Mouse (Mus musculus) T-helper 2 cell (primary cell): ENCODE measurements around the gene Col10a1.
"Not testable (repeated sequence)": the region's sequence is repeated elsewhere in the genome, so short reads cannot be mapped to it uniquely, and the experiment has no call there.

Experiments
- in situ Hi-C: fragments of 300-600 bp; cut with MboI, MseI; formaldehyde crosslinking; loops from one replicate; pipeline ENCODE4 v1.15.1; 2025; ENCODE audit warnings: high pct_unique_total_duplicates

The Col10a1 gene

DNA sequence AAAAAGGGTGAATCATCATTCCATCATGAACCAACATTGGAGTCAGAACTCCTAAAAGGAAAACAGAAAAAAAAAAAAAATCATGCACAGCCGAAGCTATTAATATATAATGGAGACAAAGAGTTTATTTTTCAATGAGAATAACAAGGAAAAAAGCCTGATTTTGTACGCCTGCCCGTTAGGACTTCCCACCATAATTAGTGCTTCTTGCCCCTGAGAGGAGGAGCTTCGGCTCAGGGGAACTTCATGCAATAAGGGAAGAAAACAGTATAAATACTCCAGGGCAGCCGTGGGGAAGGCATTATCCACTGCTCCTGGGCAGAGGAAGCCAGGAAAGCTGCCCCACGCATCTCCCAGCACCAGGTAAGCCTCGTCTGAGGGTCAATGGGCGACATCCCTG, at the start of gene Col10a1:
Col10a1 (plus strand) TSS at position 301 of the 400 bp plus-strand sequence.
- in situ Hi-C loops: no loop called here

DNA sequence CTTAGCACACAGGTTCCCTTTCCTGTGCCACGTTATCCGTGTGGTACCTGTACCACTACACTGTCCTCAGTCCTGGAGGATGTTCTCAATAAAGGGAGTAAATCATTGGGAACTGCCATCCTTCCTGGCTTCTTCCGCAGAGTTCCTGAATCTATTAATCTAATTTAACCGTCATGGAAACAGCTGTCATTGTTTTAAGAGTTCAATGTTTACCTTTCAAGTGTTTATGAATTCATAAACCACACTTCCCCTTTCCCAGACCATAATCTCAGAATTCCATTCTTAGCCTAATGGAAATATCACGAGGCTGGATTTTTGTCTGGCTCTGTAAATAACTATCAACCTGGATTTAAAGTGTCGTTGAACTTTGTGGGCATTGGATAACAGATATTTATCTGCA, 48.8 kb upstream of the Col10a1 start:
- in situ Hi-C loops: no loop called here

DNA sequence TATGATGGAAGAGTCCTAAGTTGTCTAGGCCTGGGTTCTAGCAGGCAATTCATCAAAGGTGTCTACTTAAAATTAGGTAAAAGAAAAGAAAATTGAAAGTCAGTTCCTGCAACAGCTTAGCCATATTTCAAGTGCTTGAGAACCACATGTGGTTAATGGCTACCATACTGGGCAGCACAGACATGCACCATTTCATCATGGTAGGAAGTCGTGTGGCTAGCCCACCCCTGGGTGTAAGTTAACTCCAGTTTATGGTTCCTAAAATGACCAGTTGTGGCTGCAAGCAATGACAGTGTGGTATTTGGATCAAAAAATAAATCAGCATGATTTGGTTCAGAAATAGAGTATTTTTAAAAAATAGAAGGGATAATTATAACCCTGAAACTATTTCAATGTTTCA, 47.9 kb upstream of the Col10a1 start:
- in situ Hi-C loops: no loop called here

DNA sequence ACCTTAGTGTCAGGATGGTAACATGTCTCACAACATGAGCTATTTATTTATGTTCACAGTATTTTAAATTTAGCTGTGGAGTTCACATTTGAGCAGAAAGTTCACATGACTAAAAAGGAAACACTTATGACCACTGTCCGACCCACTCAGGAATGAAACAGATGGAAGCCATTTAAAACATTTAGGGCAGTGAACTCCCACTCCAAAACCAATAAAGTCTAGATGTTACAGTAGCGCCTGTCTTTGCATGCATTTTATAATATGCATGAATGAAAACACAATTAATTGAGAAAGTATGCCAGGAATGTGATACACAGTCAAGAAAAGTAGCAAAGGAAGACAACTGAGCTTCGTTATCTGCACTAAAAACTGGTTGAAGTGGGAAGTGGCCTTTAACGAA, 37.6 kb upstream of the Col10a1 start:
- in situ Hi-C loops: no loop called here

DNA sequence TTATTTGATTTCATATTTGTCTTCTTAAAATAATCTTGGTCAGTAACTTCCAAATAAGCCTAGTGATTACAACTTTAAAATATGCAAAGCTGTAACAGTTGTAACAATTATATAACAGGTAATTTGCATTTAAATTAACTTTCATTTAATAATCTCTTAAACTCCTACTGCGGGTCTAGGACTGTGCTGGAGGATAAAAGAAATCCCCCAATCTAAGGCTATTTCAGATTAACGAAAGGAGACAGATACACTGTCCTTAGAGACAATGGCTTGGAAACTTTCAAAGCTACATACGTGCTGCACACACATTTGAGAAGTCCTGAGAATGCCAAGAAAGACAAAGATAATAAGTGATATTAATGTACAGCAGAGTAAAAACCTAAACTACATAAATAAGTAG, 31.5 kb upstream of the Col10a1 start:
- in situ Hi-C loops: no loop called here

DNA sequence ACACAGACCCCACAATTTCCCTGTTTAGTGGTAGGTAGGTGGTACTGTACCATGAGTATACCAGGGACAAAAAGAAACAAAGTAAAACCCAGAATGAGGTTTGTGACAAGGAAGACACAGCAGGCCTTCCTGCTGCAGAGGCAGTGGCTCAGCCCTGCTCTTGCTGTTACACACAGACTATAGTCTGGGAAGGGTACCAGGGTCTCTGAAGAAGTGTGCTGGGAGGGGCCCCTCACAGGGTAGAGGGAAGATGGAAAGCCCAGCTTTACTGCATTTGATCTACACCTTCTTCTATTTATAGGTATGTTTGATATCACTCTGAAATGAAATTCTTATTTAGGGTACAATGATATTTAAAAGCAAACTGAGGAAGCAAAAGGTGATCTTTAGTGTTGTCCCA, 26.0 kb upstream of the Col10a1 start:
- in situ Hi-C loops: loop anchor here (5.0 kb wide), 1 partner anchor 46 kb away; no protein-coding TSS in a partner anchor

DNA sequence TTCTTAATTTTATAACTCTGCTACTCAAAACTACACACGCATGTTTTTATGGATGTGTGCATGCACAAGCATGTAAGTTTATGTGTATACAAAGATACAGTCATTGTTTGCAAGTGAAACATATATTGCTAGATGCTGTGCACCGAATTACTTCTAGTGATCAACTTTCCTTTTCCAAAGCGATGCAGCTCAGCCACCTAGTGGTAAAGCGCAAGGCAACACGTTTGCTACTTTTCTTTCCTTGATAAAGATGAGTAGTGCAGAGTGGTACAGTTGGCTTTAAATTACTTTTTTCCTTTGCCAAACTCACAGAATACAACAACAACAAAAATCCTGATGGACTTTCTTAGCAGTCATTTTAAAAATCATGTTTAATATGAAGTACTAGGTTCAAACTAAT, 21.6 kb upstream of the Col10a1 start:
- in situ Hi-C loops: no loop called here

DNA sequence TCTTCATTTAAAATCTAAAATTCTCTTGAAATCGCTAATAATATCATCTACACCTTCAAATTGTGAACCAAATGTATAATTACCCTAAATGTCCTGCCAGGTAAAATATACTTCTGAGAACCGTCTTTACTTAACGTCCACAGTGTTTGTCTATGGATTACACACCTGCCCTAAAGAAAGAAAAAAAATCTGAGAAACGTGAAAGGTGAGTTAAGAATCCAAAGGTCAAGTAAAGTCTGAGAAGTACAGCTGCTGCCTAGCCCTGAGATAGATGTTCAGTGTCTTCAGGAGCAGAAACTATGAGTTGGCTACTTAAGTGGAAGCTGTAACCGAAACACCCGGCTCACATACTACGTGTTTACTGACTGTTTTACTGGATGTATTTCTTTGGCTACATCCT, 16.4 kb upstream of the Col10a1 start:
- in situ Hi-C loops: no loop called here

DNA sequence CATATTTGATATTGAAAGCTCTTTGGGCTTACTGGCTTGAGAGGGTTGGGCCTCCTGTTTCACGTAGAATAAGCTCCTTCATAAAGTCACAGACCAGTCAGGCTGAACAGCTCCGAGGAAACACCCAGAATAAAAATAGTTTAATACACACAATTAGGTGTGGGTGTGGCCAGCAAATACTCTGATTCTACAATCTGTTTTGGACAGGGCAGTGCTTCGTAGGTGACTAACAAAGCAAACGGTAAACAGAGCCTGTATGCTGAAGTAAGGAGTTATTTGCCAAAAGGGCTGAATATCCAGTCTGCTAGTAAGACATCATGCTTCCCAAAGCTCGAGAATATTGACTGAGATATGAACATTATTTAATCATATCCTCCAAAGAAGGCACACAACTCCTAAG, 4.1 kb upstream of the Col10a1 start:
- in situ Hi-C loops: no loop called here

DNA sequence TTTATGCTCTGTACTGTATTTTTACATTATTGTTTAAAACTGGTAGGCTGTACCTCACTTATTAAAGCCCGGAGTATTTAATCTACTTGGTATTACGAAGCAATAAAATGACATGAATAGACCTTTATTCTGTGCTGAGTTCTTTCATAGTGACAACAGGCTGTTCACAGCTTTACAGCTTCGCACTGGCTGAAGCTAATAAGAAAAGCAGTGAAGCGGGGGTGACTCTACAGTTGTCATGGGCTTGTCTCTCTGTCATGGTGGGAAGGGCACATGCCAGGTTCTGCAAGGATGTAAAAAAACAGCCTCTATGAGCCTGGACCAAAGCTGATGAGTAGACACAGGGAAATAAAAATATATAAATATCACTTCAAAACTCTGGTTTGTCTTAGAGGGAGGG, 7.2 kb downstream of the Col10a1 start:
- in situ Hi-C loops: no loop called here

DNA sequence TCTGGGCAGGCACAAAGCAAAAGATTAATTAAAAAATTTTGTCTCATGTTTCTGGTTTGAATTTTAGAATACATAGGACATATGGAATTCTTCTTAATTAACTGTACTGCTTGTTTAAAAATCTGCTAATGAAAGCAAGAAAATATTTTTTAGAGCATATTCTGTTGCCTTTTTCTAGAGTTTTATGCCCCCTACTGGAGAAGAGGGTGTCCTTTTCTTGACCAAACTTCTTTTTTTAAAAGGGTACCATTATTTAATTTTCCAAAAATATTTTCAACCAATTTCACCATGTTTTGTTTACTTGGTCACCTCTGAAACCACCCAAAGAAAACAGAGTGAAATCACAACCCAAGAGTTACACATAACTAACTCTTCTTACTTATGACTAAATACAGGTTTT, 9.5 kb downstream of the Col10a1 start:
- in situ Hi-C loops: no loop called here

DNA sequence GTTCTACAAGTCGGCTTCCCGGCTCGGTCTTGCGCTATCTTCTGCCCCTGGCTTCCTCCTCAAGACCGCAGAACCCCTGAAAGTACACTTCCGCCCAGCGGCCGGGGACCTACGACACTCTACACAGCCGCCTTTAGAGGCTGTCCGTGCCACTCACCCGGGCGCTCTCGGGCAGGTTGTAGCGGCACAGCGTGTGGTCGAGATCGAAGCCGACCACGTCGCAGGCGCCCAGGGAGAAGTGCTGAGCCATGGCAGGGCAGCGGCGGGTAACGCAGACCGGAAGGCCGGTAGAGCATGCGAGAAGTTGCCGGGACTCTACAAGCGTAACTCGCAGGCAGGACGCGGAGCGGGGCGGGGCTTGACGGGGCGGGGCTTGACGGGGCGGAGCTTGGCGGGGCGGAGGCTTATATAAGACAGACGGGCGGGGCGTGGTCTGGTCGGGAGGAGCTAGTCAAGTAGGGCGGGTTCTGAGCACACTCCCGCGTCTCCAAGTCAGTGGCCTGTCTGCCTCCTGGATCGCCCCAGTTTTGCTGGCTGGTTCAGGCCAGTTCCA, 28.5 kb downstream of the Col10a1 start, which contains the start of gene Nt5dc1:
Nt5dc1 (minus strand) TSS at position 349 of the 553 bp plus-strand sequence.
- in situ Hi-C loops: no loop called here

DNA sequence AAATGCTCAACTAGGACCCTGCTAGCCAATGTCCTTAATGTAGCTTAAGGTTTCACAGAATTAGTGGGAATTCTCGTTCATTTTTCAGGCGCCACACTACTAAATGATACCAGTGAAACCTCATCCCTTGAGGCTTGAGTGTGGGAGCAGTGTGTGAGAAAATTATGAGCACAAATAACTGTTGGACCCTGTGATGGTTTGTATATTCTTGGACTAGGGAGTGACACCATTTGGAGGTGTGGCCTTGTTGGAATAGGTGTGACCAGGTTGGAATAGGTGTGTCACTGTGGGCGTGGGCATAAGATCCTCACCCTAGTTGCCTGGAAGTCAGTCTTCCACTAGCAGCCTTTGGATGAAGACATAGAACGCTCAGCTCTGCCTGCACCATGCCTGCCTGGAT, 29.0 kb downstream of the Col10a1 start:
- in situ Hi-C loops: not testable (repeated sequence)

DNA sequence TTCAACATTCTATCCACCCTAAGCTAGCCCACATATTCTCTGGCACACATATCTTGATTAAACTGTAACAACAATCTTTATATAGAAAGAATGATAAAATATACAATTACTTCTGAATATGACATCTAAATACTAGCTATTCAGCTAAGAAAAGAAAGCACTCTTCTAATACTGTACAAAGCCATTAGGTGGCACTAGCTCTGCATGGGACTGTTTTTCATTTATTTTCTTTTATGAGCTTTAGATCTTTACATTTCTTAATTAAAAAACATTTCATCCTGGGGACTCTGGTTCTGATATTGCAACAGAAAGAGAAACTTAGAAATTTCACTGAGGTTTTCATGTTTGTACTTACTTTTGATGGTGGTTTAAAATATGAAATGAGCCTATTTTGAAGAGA, 42.0 kb downstream of the Col10a1 start:
- in situ Hi-C loops: no loop called here

DNA sequence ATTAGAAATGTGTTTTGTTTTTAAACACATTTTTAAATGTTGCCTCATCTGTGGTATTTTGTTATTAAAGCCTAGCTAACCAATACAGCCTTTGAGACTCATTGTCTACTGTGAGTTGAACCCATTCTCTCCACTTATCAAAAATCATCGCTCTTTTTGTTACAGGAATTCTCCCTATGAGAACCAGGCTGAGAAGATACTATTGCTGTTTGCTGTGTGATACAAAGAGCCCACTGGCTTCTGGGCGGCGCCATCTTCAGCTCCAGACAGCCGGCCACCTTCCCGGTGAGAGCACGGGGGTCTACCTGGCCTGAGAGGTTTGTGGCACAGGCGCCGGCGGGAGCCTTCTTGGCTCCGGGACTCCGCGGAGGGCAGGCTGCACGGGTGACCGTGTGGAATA, 44.4 kb downstream of the Col10a1 start:
- in situ Hi-C loops: not testable (repeated sequence)
